Mouse (Mus musculus) testis, adult 2 months (tissue): ENCODE measurements at regions not wholly inside any gene's neighbourhood (a gene's known extent, or its start where the extent isn't known, plus 50 kb on each side); places are given as distances from the start of the nearest gene placed in this dataset.

Experiments used
- H3K27ac ChIP-seq: fragments of 200-500 bp; 2 replicates; pipeline ENCODE4 v1.5.1; 2012; ENCODE audit warnings: low read depth, low read length; ENCODE audit not compliant: control insufficient read depth, insufficient read depth
- H3K27me3 ChIP-seq: fragments of 200-500 bp; 2 replicates; pipeline ENCODE4 v1.6.1; 2012; ENCODE audit warnings: mild to moderate bottlenecking, low read length, moderate library complexity; ENCODE audit not compliant: control insufficient read depth, insufficient read depth
- H3K36me3 ChIP-seq: fragments of 200-500 bp; 2 replicates; pipeline ENCODE4 v1.6.1; 2012; ENCODE audit warnings: mild to moderate bottlenecking, low read length; ENCODE audit not compliant: control insufficient read depth, insufficient read depth
- H3K4me1 ChIP-seq: fragments of 200-500 bp; 2 replicates; pipeline ENCODE4 v1.6.1; 2012; ENCODE audit warnings: low read length; ENCODE audit not compliant: control insufficient read depth, insufficient read depth
- H3K4me3 ChIP-seq: fragments of 200-500 bp; 2 replicates; pipeline ENCODE4 v1.5.1; 2012; ENCODE audit warnings: low read depth, mild to moderate bottlenecking, low read length, moderate library complexity, mixed read lengths; ENCODE audit not compliant: control insufficient read depth
- CTCF ChIP-seq: fragments of 200-500 bp; IDR thresholded peaks from 2 replicates; pipeline ENCODE4 v1.5.1; 2012; ENCODE audit warnings: low read depth, mild to moderate bottlenecking, inconsistent platforms, low read length, moderate library complexity; ENCODE audit not compliant: control insufficient read depth, insufficient read depth, insufficient replicate concordance
- POLR2A ChIP-seq: fragments of 200-500 bp; IDR thresholded peaks from 2 replicates; pipeline ENCODE4 v1.6.1; 2012; ENCODE audit warnings: low read depth, mild to moderate bottlenecking, inconsistent platforms, low read length, moderate library complexity; ENCODE audit not compliant: control insufficient read depth

GRCm38 (mm10) chrX:66876096-66876495 lies 227.0 kb downstream of the Slitrk2 start:
- peak overlapping the region; percentile 89 for H3K27ac ChIP-seq
- peak overlapping the region; percentile 84 for H3K4me3 ChIP-seq
- H3K27me3 ChIP-seq, result no peaks in the 10 kb centered on the region
- H3K4me1 ChIP-seq, result no peaks in the 10 kb centered on the region
- H3K36me3 ChIP-seq, result no peaks in the 10 kb centered on the region
- no peak for TF ChIP-seq CTCF
- TF ChIP-seq POLR2A, result peak; percentile 76
